Mouse (Mus musculus): Measurements from ENCODE around the gene Zfp217.
A peak's percentile ranks its signal among the peaks of the same experiment; 100 is the strongest.

The Zfp217 gene

DNA sequence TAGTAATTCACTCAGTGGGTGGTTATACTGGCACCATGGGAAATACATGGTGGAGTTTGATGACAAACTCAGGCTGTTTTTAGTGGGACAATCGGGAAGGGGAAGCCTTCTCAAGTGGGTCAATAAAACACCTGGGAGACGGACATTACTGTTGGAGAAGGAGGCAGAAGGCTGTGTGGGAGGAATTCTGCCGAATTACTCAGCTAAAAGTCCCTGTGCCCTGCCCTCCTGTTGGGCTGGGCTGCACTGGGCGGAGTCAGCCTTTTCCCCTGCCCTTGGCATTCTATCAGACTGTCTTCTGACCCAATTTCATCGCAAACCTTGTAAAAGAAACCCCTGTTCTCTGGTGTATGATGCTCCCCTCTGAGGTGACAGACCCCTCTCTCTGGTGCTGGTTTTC, 10.3 kb upstream of the Zfp217 start:
- no peak for DNase-seq

DNA sequence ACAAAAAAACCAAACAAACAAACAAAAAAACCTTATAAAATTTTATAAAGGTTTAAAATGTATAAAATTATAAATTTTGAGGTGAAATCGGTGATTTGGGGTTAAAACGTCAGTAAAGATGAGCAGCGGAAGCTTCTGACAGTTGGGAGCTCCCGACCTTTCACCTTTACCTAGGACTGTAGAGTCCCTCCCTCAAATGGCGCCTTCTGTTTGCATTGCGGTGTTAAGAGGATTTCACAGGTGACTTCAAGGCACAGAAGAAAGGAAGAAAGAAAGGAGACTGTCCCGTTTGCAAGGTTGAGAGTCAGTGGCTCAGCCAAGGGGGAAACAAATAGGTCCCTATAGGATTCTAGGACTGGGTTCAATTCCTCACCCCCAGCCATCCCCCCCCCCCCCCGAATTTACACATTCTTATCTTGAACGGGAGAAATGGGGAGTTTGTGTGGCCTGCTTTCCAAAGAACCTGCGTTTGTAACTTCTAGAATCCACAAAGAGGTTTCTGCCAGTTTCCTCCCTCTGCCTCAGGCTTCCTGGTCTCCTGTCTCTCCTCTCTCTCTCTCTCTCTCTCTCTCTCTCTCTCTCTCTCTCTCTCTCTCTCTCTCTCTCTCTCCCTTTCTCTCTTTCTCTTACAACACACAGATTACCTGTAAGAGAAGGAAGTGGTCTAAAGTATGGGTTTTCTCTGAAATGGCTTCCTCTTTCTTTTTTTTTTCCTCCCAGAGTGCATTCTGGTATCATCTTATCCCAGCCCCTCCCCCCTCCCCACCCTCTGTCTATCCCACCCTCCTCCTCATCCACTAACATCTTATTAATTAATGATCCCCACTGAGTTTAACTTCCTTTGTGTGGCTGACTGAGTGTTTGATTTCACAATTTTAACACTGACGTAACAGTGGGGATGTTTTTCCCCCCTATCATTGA, 9.6 kb upstream of the Zfp217 start:
- DNase-seq, result no peak

GRCm38 (mm10) chr2:170155089-170155740, 7.3 kb upstream of the Zfp217 start:
- DNase-seq, result peak; percentile 5 to 8

DNA sequence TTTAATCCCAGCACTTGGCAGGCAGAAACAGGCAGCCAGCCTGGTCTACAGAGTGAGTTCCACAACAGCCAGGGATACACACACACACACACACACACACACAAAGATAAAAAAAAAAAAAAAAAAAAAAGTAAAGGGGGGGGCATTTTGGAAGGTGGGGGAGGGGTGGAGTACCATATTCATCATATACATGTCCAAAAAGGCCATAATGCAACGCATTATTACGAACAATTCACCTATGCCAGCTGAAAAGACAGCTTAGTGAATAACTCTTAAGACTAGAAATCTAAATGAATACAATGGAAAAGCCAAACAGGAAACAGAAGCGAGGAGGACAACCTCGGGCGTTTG, 6.8 kb upstream of the Zfp217 start:
- no peak for DNase-seq

DNA sequence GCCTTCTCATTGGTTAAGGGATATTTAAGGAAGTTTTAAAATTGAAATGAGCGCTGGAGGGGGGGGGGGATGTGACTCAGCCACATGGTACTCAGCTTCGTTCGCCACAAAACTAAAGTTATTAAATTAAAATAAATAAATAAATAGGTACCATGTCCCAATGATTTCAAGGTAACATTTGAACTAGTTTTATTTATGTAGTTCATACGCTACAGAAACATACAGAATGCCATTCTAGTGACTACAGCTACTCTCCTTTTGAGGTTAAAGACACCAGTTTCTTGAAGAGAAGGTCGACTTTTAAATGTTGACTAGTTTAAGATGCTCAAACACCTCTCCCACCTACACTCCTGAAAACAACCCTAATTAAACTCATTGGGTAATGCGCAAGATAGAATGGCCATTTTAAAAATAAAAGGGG, 6.4 kb upstream of the Zfp217 start:
- DNase-seq, result no peak

DNA sequence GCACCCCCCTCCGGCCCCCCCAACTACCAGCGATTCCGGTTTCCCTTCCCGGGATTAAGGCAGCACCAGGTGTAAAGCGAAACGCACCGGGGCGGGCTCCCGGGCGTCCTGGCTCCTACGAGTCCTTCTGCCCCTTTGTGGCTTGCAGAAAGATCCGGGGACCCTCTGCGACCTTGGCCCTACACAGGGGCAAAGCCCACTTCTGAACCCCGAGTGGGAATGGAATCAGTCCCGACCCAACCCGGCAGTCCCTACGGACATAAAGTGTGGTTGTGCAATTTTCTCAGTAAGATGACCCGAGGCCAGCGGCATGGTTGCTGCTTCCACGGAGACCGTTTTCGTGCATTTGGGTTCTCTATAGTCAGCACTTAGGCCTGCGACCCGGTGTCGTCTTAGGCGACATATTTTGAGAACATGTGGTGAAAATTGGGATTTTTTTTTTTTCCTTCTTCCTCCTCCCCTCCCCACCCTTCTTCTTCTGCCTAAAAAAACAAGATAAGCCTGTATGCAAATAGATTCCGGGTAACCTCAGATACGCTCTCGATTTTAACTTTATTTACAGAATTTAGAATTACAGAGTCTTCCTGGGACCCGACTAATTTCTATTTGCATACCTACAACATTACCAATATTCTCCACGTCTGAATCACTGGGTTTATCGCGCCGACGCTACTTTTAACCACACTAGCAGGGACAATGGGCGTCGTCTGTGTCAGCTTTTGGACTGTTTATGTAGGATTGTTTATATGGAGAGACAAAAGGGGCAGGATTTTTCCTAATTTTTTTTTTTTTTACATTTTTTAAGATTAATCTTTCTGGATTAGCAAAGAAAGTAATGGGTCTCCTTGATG, 5.7 kb upstream of the Zfp217 start:
- peak; percentile 8 to 14 for DNase-seq

DNA sequence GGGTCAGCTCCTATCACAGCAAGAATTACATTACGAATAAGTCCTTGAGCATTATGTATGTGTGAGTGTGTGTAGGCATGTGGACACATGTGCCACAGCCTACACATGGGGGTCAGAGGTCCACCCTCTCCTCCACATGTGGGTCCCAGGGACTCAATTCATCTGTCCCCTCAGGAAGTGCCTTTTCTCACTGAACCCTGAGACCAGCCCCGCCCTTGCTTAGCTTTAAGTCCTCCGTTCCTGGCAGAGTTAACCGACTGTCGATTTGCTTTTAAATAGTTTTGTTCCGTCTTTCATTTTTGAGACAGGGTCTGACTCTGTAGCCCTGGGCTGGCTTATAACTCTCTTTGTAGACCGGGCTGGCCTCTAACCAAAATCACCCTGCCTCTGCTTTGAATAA, 5.0 kb upstream of the Zfp217 start:
- DNase-seq, result no peak

GRCm38 (mm10) chr2:170152036-170152686, 4.3 kb upstream of the Zfp217 start:
- DNase-seq, result no peak

DNA sequence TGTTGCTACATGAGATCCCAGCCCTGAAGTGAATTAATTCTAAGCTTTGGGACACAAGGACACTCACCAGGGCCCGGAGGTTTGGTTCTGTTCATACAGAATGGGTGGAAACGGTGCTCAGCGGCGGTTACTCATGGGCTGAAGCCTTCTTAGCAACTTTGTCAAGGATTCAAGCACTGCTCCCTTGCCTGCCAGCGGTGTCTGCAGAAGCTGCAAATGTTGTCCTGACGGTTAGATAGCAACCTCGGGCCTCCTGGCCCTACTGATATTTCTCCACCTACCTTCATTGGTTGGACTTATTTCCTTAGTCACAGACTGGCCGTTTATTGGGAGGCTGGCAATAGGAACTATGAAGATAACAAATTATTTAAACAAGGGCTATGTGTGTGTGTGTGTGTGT, 3.6 kb upstream of the Zfp217 start:
- no peak for DNase-seq

DNA sequence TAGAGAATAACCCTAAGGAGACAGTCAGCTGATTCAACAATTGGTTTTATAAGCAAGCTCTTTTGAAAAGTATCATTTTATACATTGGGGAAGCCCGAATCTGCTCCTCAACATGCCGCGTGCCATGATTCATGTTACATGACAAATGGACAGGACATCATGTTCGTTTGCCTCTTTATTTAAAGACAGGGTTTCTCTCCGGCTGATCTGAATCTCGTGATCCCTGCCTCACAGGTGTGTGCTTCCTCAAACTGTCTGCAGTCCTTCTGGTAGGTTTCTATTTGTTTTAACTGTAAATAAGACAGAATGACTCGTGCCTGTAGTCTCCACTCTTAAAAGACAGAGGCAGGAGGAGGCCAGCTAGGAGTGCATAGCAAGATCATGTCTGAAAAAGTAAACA, 925 bp upstream of the Zfp217 start:
- no peak for DNase-seq

GRCm38 (mm10) chr2:170147170-170147569, 733 bp downstream of the Zfp217 start:
- no peak for DNase-seq

DNA sequence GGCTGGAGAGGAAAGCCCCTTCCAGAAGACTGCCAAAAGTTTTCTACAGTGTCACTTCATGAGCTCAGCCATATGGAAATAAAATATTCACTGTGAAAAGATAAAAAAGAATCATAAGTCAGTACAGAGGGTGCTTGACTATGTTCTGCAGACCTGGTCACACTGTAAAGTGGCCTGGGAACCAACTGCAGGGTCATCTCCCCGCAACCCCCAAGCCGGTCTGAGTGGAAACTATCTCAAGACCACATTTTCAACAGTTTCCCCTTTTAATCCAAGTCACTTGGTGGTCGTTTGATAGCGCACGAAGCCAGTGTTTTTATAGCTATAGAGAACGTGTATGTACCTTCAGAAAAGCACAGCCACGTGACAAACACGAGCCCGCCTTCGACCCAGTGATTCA, 3.6 kb downstream of the Zfp217 start:
- no peak for DNase-seq

DNA sequence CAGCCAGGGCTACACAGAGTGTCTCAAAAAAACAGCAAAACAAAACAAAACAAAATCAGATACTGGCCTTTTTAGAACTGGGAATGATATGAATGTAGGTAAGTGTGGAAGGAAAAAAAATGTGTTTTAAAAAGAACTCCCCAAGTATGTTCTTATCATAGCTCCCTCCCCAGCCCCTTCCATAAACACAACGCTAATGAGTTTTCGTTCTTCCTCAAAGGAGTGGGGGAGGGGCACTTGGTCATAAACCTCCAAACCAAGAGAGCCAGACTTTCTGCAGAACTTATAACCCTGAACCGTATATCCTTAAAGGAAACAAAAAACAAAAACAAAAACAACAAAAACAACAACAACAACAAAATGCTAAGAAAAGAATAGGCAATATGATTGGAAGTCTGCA, 4.0 kb downstream of the Zfp217 start:
- DNase-seq, result no peak

DNA sequence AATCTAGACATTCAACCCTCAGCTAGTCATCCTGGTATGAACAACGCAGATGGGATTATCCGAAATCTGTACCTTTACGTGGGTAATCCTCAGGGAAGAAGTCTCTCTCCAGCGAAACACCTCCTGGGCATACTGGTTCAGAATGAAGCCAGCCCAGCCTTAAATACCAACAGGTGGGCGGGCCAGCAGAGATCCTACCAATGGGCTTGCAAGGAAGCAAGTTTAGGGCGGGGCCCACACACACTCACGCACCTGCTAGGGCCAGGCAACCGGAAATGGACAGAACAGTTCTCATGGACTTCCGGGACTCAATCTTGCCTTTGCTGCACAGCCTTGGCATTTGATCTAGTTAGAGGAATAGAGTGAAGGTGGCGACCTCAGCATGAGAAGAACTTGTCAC, 5.4 kb downstream of the Zfp217 start:
- no peak for DNase-seq

DNA sequence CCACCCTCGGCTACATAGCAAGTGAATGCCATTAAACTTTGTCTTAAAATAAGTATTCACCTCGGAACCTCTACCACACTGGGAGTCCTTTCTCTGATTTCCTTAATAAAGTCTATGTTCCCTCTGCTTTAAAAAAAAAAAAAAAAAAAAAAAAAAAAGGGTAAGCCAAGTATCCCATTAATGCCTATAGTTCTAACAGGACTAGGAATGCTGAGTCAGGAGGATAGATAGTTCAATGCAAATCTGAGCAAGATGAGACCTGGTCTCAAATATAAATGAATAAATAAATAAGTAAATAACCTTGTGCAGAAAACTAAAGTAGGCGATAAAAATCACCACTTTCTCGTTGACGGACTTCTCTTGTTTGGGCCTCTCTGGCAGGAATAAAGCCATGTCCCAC, 6.4 kb downstream of the Zfp217 start:
- DNase-seq, result no peak

- DNase-seq, result no peak
These were observed 8.4 kb downstream of the Zfp217 start for GRCm38 (mm10) chr2:170139411-170140046.

DNA sequence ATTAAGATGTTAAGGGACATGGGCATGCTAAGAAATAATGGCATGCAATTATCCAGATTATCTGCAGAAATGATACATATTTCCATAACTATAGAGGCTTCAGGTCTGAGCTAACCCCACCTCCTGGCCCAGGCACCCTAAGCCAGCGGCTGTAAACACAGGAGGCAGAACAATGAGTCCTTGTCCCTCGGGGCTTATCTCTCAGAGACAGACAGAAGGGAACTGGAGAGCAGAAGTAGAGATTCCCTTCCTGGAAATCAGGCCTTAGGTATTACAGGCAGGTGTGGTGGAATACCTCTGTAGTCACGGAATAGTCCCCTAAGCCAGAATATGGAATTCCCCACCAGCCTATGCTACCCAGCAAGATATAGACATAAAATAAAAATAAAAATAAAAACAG, 11.0 kb downstream of the Zfp217 start:
- DNase-seq, result no peak

DNA sequence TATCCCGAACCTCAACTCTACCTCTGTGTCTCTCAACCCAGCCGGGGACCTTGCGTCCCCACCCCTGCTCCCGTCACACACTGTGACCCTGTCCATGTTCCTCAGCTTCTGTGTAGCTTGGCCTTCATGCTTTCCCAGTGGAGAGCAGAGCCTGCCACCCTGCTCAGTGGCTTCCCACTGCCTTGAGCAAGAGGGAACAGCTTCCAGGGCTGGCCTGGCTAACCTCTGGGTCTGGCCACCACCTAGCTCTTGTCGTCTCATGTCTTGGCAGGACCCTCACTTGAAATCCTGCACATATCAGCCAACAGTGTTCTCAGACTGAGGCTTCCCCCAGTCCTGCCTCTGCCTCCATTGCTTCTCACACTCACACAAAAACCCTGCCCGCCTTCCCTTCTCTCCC, 12.1 kb downstream of the Zfp217 start:
- DNase-seq, result no peak

DNA sequence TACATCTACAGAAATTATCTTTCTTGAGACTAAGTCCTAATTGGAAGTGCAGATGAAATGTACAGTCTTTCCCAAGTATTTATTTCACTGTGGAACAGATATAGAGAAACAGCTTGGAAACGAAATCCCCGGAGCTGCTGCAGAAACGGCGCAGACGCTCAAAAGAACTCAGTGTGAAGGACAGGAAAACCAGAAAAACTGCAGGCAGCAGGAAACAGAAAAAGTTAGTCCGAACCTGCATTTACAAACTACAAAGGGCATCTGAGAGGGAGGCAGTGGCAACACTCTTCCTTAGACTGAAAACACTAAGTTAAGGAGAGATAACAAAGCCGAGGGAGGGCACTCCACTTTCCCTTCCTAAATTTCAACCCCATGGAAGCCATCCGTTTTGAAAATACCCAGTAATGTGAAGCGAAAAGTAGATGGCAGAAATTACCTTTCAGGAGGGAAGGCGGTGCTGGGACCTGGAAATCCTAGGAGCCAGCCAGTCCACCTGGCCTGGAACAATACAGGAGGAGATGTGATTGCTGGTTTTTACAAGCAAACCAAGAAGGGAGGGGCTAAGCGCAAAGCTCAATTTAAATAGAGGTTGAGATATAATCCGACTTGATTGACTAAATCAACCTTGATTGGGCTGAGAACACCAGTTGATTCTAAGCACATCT, 13.7 kb downstream of the Zfp217 start:
- no peak for DNase-seq

GRCm38 (mm10) chr2:170133093-170133731, 14.7 kb downstream of the Zfp217 start:
- peak; percentile 16 to 31 for DNase-seq

DNA sequence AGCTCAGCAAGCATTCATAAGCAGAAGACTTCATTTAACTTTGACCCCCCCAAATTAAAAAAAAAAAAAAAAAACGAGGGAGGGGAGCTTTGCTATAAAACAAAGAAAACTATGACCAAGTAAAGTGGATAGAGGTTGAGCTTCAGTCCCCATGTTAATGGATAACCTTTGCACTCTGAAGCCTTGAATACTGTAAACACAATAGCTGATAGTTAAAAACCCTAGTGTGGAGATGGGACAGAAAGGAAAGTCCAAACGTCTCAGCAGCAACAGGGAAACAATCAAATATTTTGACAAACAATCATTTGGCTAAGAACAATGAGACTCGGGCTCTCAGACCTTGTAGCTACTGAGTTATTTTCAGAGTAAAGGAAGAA, 15.2 kb downstream of the Zfp217 start:
- no peak for DNase-seq

Data from cerebellum, postnatal 36 days (tissue).